Mouse (Mus musculus) thymus, adult 2 months (tissue): ENCODE results near the gene Tctn3.

ENCODE experiments used
- CTCF ChIP-seq: fragments of 200-500 bp; IDR thresholded peaks from 2 replicates; pipeline ENCODE4 v1.5.1; 2012; ENCODE audit warnings: mild to moderate bottlenecking, control low read depth, low read length, moderate library complexity, borderline replicate concordance; ENCODE audit not compliant: control insufficient read depth, poor library complexity, insufficient read depth; ENCODE audit errors: extremely low read depth
- POLR2A ChIP-seq: fragments of 200-500 bp; IDR thresholded peaks from 2 replicates; pipeline ENCODE4 v1.6.1; 2012; ENCODE audit warnings: mild to moderate bottlenecking, low read length, control low read depth, moderate library complexity; ENCODE audit not compliant: control insufficient read depth, poor library complexity, insufficient read depth; ENCODE audit errors: extremely low read depth

GRCm38 (mm10) chr19:40563880-40564645, 48.0 kb downstream of the Tctn3 start:
- TF ChIP-seq POLR2A (no peak), CTCF (no peak)
